Mouse (Mus musculus) urinary bladder, postnatal 14 days (tissue): Measurements from ENCODE around the gene Serbp1.
"Not testable (repeated sequence)": the region's sequence is repeated elsewhere in the genome, so short reads cannot be mapped to it uniquely, and the experiment has no call there.

ENCODE experiments used
- DNase-seq: peaks from one replicate; pipeline ENCODE4 v3.0.0; 2021; ENCODE audit warnings: low spot score

Gene Serbp1

DNA sequence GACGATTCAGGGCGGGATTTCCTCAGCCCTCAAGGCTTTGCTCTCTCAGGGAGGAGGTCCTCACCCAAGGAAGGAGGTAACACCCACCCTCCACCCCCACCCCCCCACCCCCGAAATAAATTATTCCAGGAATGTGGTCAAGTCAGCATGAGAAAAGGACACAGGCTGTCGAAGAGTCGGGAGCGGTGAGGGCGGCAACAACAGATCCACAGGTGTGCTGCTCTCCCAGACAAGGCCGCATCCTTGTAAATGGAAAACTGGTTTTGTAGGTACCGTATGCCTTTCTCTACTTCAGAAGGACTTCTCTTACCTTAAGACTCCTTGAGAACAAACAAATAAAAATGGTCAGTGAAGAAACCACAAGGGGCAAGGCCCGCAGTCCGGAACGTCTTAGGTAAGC lies at the start of gene Serbp1:
TSS of gene Serbp1 (plus strand) at position 200 of the 400 bp plus-strand sequence.
- no peak for DNase-seq

DNA sequence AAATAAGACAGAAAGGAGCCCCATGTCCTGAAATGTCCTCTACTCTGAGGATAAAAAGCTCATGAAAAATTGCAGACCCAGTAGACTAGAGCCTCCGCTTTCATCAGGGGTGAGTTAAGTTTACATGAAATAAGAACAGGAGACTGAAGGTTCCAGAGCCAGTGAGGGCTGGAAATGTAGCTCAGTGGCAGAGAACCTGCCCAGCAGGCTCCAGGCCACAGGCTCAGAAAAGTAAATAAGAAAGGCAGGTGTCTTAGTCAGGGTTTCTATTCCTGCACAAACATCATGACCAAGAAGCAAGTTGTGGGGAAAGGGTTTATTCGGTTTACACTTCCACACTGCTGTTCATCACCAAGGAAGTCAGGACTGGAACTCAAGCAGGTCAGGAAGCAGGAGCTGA lies 44.4 kb upstream of the Serbp1 start:
- DNase-seq: peak; percentile 28

DNA sequence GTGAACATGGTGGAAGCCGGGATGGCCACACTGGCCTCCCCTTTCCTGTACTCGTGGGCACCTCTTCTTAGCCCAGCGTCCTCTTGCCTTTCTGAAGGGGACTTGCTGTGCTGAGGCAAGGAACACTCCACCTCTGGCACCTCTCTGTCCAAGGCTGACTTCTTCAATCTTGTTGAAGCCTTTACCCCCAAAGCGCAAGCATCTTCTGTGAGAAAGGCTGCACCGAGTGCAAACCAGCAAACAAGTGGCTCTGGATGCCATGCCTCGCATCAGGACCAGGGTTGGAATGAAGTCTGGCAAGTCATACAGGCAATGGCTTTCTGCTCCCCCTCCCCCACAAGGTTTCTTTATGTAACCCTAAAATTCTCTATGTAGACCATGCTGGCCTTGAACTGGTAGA lies 43.4 kb upstream of the Serbp1 start:
- DNase-seq: peak; percentile 9

DNA sequence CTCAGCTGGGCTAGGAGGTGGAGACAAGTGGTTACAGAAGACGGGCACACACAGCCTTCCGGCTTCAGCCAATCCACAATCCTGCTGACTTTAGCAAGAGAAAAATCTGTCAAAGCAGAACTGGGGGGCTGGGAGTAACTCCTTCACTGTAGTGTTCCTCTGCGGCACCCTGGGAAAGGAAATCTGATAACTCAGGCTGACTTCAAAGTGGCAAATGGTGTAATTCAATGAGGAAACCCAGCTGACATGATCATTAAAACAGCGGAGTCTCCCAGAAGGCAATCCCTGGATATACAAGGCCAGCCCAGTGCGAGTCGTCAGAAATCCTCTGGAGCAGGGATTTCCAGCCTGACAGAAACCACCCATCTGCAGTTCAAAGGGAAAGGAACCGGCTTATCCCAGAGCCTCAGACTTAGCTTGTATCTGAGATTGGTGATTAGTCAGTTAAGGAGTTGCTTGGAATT lies 42.8 kb upstream of the Serbp1 start:
- peak; percentile 11 for DNase-seq

DNA sequence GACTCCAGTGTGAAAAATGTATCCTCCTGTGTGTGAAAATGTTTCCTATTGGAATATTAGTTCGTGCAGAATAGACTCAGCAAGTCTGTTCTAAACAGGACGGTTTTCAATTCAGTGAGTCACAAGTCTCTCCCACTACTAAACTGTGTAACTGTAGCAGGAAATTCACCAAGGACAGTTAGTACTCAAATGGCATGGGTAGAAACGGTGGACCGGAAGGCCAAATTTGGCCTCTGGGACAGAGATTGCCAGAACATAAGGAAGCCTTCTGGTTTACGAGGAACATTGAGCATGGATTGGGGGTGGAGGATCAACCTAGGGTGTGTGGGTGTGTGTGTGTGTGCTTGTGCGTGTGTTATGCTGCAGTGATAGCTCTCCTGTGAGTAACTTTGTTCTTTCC lies 41.2 kb upstream of the Serbp1 start:
- DNase-seq: no peak

DNA sequence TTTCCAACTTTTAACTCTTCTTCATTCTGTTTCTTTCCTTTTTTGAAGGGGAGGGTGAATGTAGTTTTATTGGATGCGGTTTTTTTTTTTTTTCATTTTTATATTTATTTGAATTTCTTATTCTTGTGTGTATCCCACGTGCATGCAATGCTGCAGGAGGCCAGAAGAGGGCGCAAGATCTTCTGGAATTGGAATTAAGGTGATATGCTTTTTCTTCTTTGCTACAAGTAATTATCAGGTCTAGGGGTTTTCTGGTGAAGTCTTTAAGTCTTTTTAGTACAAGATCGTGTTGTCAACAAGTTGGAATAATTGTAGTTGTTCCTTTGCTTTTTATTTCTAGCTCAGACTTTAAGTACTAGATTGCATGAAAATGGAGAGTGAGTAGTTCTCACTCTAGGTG lies 39.9 kb upstream of the Serbp1 start:
- DNase-seq: peak; percentile 48

DNA sequence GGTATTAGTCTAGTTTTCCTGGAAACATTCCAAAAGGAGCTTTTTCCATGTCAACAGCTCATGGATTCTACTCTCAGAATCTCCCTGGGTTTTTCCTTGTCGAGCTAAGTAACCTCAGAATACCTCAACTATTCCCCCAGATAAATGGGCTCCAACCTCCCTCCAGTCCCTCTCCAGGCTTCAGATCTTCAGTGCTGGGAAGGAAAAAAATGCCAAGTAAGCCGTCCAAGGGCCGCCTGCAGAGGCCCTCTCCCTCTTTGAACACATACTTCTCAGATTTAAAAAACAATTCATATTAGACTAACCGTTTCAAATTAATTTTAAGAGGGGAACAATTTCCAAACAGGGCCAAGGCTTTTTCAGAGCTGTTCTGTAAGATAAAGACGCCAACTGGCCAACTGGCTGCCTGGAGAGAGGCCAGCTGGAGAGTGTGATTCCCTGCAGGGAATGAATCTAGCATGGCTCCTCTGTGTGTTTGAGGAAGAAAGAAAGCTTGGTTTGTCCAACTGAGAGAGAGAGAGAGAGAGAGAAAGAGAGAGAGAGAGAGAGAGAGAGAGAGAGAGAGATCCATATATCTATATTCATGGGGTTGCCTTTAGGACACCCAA lies 37.2 kb upstream of the Serbp1 start:
- peak; percentile 18 for DNase-seq

DNA sequence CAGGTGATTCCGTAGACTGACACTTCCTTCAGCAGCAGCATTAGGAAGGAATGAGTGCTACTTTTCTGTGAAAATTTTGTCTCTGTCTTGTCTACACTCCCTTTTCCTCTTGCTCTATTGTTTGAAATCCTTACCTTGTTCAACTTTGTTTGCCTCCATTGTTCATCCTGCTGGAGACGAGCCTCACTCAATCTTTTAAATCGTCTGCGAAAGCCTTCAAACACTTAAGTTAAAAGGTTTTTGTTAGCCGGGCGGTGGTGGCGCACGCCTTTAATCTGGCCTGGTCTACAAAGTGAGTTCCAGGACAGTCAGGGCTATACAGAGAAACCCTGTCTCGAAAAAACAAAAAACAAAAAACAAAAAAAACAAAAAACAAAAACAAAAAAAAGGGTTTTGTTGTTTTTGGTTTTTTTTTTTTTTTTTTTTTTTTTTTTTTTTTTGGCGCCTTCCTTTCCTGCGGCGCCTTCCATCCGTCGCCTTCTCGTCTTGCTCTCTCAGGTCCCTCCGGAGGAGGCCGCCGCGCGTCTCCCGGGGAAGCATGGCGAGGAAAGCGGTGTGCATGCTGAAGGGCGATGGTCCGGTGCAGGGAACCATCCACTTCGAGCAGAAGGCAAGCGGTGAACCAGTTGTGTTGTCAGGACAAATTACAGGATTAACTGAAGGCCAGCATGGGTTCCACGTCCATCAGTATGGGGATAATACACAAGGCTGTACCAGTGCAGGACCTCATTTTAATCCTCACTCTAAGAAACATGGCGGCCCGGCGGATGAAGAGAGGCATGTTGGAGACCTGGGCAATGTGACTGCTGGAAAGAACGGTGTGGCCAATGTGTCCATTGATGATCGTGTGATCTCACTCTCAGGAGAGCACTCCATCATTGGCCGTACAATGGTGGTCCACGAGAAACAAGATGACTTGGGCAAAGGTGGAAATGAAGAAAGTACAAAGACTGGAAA lies 32.6 kb upstream of the Serbp1 start:
- no peak for DNase-seq

DNA sequence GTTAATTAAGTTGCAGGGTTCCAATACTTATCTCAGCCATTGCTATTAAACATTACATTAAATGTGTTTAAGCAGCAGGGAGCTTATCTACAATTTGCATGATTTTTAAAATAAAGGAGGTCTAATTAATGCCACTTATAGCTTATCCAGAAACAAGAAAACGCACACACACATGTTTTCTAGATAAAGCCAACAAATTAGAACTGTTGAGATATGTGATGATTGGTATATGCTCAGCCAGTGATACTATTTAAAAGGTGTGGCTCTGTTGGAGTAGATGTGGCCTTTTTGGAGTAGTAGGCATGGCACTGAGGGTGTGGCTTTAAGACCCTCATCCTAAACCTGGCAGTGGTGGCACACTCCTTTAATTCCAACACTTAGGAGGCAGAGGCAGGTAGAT lies 25.6 kb upstream of the Serbp1 start:
- no peak for DNase-seq

DNA sequence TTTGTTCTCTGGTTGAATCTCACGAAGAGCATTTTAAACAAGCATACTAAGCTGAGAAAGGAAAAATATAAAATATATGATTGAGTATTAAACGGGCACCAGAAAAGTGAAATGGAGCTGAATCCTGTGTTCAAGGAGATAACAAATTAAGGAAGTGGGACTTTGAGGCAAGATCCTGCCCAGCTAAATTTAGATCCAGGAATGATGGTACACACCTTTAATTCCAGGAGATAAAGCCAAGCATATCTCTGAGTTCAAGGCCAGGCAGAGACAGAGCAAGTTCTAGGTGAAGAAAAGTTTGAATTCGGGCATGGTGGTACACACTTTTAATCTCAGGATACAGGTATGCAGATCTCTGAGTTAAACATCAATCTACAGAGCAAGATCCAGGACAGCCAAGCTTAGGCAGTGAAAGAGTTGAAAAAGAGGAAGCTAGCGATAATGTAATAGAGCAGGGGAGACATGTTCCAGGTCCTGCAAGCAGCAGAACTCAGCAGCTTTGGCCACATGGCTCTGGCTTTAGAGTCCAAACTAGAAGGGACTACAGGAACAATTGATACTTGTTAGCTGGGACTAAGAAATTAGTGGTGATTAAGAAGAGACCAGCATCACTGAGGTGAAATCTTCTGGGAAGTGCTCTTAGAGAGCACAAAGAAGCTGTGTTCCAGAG lies 24.4 kb upstream of the Serbp1 start:
- DNase-seq: no peak

DNA sequence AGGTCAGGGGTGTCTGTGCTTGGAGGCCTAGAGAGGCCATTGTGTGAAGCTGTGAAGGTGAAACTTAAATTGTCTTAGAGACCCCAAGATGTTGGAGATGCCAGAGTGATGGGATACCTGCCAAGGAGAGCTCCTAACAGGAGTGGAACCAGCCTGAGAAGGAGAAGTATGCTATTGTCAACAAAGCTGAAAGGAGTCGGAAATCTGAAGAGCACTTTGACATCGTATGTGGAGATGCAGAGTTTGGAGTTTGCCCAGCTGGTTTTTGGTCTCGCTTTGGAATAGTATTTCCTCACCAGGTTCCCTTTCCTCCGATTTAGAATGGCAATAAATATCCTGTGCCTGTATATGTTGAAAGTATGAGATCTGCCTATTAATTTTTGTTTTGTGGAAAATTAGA lies 20.6 kb upstream of the Serbp1 start:
- DNase-seq: no peak

DNA sequence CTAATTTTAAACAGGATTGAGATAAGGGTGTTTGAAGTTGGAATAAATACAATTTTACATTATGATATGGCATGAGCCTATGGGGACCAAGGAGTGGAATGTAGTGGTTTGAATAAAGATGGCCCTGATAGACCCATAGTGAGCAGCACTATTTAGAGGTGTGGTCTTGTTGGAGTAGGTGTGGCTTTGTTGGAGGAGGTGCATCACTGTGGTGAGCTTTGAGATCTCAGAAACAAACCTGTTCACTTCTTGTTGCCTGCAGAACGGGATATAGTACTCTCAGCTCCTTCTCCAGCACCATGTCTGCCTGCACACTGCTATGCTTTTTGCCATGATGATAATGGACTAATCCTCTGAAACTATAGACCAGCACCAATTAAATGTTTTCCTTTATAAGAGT lies 20.1 kb upstream of the Serbp1 start:
- DNase-seq: no peak

DNA sequence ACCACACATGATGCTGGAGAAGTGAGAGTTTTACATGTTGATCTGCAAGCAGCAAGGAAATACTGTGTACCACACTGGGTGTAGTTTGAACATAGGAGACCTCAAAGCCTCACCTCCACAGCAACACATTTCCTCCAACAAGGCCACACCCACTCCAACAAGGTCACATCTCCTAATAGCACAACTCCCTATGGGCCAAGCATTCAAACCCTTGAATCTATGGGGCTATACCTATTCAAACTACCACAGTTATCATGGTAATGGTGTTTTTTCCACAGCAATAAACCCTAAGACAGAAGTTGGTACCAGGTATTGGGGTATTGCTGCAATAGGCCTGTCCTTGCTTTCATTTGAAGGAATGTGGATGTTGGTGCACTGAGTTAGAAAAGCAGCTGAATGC lies 19.4 kb upstream of the Serbp1 start:
- DNase-seq: no peak

DNA sequence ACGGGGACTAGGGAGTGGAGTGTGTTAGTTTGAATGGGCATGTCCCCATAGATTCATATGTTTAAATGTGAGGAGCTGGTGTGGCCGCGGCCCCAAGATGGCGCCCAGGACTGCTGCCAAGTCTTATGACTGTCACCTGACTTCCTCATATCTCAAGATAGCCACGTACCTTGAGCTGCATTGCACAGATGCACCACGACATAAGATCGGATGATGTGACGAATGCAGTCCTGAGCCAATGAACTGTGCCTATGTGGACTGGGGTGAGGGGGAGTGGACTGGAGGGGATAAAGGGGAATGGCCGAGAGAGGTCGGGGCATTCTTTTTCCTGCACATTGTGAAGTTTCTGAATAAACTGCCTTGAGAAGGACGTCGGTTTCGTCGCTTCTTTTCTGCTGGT lies 18.0 kb upstream of the Serbp1 start:
- not testable (repeated sequence) for DNase-seq

DNA sequence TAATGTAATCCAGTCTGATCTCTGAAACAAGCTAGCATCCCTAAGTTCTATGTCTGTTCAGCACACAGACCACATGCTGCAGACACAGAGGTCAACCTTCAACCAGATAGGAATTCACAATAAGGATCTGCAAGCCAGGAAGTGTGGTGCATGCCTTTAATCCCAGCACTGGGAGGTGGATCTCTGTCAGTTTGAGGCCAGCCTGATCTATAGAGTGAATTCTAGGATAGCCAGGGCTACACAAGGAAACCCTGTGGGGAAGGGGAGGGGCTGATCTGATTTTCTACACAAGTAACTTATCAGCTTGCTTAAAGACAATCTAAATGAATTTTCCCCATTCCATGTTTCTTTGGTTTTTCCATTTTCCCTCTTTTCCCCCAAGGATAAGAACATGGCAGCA lies 17.2 kb upstream of the Serbp1 start:
- no peak for DNase-seq

DNA sequence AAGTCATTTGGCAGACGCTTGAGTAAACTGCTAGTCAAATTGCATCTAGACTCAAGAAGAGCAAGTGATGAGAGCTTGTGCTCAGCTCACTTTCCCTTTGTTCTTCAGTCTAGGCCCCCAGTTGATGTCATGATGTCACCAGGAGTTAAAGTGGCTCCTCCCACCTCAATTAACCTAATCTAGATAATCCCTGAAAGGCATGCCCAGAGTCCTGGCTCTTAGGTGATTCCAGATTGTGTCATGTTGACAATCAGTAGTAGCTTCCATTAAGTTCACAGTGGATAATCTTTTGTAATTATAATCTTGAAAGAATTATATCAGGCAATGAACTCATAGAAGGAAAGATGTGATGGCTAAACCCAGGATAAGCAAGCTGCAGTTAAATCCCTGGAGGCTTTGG lies 14.9 kb upstream of the Serbp1 start:
- no peak for DNase-seq

DNA sequence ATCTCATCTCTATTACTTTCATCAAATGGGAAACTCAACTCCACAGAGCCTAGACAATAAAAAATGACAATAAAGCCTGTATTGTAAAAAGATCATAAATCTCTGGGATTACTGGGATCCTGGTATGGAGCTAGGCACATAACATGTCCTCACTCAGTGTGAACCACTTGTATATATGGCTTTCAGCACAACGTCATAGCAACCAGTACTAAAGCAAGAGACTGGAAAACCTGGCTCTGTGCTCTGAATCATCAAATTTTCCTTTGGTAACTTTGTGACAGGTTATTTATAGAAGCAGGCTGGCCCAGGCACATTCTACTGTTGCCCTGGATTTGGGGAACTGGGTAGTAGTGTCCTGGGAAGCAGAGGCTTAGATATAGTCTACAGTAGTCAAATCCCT lies 14.5 kb upstream of the Serbp1 start:
- DNase-seq: no peak

DNA sequence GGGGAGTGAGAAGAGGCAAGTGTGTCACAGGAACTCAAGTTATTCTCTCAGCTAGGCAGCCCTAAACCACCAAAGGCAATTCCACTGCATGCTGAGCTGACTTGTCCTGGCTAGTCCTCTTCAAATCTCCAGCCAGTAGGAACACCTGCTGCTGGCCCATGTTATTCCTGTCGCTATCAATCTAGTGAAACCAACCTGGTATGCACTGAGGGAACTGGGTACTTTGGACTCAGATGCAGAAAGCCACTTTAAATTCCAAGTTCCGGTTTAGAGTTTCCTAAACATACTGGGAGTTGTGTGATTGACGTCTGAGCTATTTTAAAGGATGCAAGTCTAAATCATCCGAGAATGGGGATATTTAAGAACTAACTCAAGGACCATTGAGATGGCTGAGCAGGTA lies 11.7 kb upstream of the Serbp1 start:
- no peak for DNase-seq

DNA sequence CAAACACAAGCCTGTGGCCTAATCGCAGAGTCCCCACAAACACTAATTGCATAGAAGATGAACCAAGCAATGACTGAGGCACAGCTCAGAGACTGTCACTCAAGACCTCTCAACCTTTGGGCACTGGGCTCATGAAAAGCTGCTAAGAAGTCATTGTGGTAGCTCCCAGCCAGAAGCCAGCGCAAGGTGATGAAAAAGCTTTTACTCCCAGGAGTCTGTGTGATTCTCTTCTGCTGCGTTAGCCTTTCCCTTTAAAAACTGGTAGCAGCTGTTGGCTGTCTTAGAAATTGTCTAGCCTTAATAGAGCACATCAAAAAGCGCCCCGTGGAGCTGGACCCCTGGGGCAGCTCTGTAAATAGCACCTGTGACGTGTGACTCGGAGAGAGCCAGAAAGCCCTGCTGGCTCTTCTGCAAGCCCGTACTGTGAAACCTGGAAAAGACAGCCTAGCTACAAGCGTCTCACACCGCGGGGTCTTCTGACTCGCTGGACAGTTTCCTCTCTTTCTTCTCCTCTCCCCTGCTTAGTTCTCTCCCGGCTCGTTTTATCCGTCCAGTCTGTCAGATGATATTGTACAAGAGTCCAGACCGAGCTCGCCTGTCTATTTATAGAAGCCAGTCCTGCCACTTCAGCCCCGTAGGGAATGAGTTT lies 9.4 kb upstream of the Serbp1 start:
- DNase-seq: no peak

DNA sequence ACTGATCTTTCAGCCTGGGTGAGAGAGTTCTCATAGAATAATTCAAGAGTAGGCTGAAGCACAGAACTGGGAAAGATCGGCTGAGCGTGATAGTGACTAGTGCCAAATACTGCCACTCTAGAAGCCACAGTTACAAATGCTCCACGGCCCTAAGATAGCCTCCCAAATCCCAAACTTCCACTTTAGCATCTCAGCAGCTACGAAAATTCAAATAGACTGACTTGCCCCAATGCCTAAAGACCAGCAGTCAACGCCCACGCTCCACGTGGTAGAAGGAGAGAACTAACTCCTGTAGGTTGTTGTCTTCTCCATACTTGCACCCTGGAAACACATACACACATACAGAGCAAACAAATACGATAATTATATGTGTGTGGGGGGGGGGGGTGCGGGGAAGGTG lies 8.5 kb upstream of the Serbp1 start:
- no peak for DNase-seq

DNA sequence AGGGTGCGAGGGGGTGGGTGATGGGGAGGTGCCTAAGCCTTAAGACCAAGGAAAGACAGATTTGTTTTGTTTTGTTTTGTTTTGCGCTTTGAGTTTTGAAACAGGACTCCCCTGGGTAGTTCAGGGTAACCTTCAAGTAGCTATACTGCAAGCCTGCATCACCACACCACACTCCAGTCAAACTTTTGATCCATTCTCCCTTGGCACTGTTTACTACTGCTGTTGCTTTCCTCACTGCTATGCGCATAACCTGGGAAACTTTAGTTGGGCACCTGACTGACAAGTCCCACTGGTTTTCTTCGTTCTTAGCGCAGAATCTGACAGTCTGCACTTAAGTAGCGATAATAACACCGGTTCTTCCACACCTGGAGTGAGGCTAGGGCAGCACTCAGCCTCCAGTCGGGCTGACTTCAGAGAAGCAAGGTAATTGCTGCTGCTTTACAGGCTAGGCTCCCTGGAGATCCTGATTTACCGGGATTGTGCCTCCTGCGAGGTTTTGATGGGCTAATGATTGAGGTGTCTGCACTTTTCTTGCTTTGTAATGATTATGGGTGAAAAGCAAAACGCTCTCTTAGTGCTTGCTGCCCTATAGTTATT lies 8.0 kb upstream of the Serbp1 start:
- DNase-seq: peak; percentile 4

DNA sequence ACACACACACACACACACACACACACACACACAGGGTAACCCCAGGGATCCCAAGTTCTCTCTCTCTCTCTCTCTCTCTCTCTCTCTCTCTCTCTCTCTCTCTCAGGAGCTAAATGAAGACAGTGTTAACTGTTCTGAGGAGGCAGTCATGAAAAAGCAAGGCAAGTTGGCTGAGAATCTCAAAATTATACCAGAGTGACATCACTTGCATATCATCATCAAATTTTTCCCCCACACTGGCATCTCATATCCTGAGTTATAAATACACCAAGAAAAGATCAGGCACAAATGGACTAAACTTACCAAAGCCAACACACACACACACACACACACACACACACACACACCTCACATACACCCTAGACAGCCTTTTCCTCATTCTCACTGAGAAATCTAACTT lies 7.0 kb upstream of the Serbp1 start:
- DNase-seq: no peak
